Mouse (Mus musculus) kidney, postnatal 0 days (tissue): Measurements from ENCODE around the gene 9530077C05Rik. TPM values are rescaled to one million over a fixed set of nuclear protein-coding genes. Genes with fewer than 3 reads are reported as not detected.
A peak's percentile ranks its signal among the peaks of the same experiment; 100 is the strongest.

Experiments used
- ATAC-seq: fragments of 200-750 bp; cut with Nextera tagmentation; replicated peaks from 2 replicates; pipeline ENCODE4 v1.8.0; 2017; ENCODE audit warnings: low read depth, moderate number of reproducible peaks, moderate TSS enrichment, moderate library complexity; ENCODE audit not compliant: low FRiP score
- DNase-seq: peaks from one replicate; pipeline ENCODE4 v3.0.0-alpha.2; 2016; ENCODE audit warnings: low spot score
- H3K27ac ChIP-seq: fragments of 300-500 bp; sonication (generic); 2 replicates; pipeline ENCODE4 v1.5.1; 2014; ENCODE audit warnings: mild to moderate bottlenecking
- H3K27me3 ChIP-seq: fragments of 300-500 bp; sonication (generic); 2 replicates; pipeline ENCODE4 v1.6.1; 2014; ENCODE audit warnings: low read length, mixed read lengths; ENCODE audit not compliant: insufficient read depth
- H3K36me3 ChIP-seq: fragments of 300-500 bp; sonication (generic); 2 replicates; pipeline ENCODE4 v1.6.1; 2014; ENCODE audit warnings: low read length, mixed read lengths; ENCODE audit not compliant: insufficient read depth
- H3K4me1 ChIP-seq: fragments of 300-500 bp; sonication (generic); replicated peaks from 2 replicates; pipeline ENCODE4 v1.6.1; 2014; ENCODE audit warnings: antibody characterized with exemption, low read length, mixed read lengths; ENCODE audit not compliant: insufficient read depth
- H3K4me2 ChIP-seq: fragments of 300-500 bp; sonication (generic); 2 replicates; pipeline ENCODE4 v1.6.1; 2014; ENCODE audit warnings: mild to moderate bottlenecking, low read length, moderate library complexity, mixed read lengths
- H3K4me3 ChIP-seq: fragments of 300-500 bp; sonication (generic); replicated peaks from 2 replicates; pipeline ENCODE4 v1.5.1; 2014; ENCODE audit warnings: low read depth, low read length
- H3K9ac ChIP-seq: fragments of 300-500 bp; sonication (generic); 2 replicates; pipeline ENCODE4 v1.6.1; 2014; ENCODE audit warnings: low read depth, low read length
- H3K9me3 ChIP-seq: fragments of 300-500 bp; sonication (generic); replicated peaks from 2 replicates; pipeline ENCODE4 v1.6.1; 2016; ENCODE audit warnings: low read length, inconsistent platforms, mixed read lengths
- CTCF ChIP-seq: IDR thresholded peaks from 2 replicates; pipeline ENCODE4 v1.5.1; 2016; ENCODE audit warnings: antibody characterized with exemption, low read depth, mild to moderate bottlenecking, moderate library complexity
- WGBS: fragments of 180-500 bp; shearing (Covaris S2); extraction: QIAGEN DNeasy Blood & Tissue Kit; methylation state at CpG from one replicate; pipeline ENCODE4 v1.1.7; 2014; 5-methylcytosine and 5-hydroxymethylcytosine counted together
- polyA plus RNA-seq: library from polyadenylated mRNA; unstranded; fragments of >200 nt; fragmentation: Nextera tagmentation; extraction: Ambion mirVana; gene quantifications from 2 replicates; pipeline ENCODE4 v1.2.1, GENCODE M21; 2015

Gene 9530077C05Rik
- polyA plus RNA-seq, 1 experiment from 2014 or later, result 2.1 TPM

- Histone ChIP-seq H3K4me1 (no peaks in the 10 kb centered on the region), H3K4me3 (no peak overlapping the region), H3K27ac (no peak overlapping the region), H3K9ac (no peak overlapping the region), H3K9me3 (no peaks in the 10 kb centered on the region), H3K27me3 (no peaks in the 10 kb centered on the region), H3K36me3 (no peaks in the 10 kb centered on the region), H3K4me2 (no peak overlapping the region)
- WGBS, result 71% methylated on average over 1 of the region's 1 CpGs
- no peak for ATAC-seq
- no peak for TF ChIP-seq CTCF
- no peak for DNase-seq
These were observed 12.2 kb downstream of the 9530077C05Rik start for GRCm38 (mm10) chr9:22423507-22423906.

- no peak for TF ChIP-seq CTCF
- Histone ChIP-seq H3K9me3 (no peaks in the 10 kb centered on the region), H3K27ac (no peak overlapping the region), H3K4me3 (no peak overlapping the region), H3K36me3 (no peaks in the 10 kb centered on the region), H3K9ac (no peak overlapping the region), H3K4me2 (no peak overlapping the region), H3K4me1 (no peaks in the 10 kb centered on the region), H3K27me3 (no peaks in the 10 kb centered on the region)
- DNase-seq, result no peak
- ATAC-seq, result no peak
- 60% methylated on average over 10 of the region's 10 CpGs for WGBS
These were observed 12.9 kb downstream of the 9530077C05Rik start for GRCm38 (mm10) chr9:22424196-22424595.

- Histone ChIP-seq H3K4me2 (no peak overlapping the region), H3K36me3 (no peaks in the 10 kb centered on the region), H3K27ac (no peak overlapping the region), H3K27me3 (no peaks in the 10 kb centered on the region), H3K4me1 (0 out of 2 replicates have a peak, but pooled peaks cover under 1% of the 10 kb centered on the region), H3K9me3 (no peaks in the 10 kb centered on the region), H3K9ac (no peak overlapping the region), H3K4me3 (no peak overlapping the region)
- WGBS, result 93% methylated on average over 4 of the region's 4 CpGs
- TF ChIP-seq CTCF, result no peak
- no peak for DNase-seq
- no peak for ATAC-seq
These were observed 13.4 kb downstream of the 9530077C05Rik start for GRCm38 (mm10) chr9:22424719-22425118.

DNA sequence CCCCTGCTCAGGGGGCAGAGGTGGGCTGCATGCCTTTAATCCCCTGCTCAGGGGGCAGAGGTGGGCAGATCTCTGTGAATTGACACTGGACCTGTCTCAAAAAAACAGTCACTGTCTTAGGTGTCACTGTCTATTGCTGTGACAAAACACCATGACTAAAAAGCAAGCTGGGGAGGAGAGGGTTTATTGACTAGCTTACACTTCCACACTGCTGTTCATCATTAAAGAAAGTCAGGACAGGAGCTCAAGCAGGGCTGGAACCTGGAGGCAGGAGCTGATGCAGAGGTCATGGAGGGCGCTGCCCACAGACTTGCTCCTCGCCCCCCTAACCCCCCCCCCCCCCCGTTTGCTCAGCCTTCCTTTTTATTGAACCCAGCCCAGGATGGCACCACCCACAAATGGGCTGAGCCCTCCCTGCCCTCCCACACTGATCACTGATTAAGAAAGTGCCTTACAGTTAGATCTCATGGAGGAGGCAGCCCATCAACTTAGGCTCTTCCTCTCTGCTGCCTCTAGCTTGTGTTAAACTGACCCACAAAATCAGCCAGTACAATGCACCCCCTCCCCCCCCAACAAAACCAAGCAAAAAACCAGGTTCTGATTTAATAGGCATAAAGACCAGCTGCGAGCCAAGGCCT, 16.8 kb downstream of the 9530077C05Rik start:
- no peak for ATAC-seq
- no peak overlapping the region for H3K9ac ChIP-seq
- H3K27ac ChIP-seq, result no peak overlapping the region
- no peaks in the 10 kb centered on the region for H3K9me3 ChIP-seq
- no peak for DNase-seq
- no peaks in the 10 kb centered on the region for H3K27me3 ChIP-seq
- H3K4me2 ChIP-seq, result no peak overlapping the region
- 44% methylated on average over 4 of the region's 4 CpGs for WGBS
- no peaks in the 10 kb centered on the region for H3K36me3 ChIP-seq
- H3K4me3 ChIP-seq, result no peak overlapping the region
- TF ChIP-seq CTCF, result no peak
- peaks cover 8% of the 10 kb centered on the region; the same call in 1 of the 2 replicates for H3K4me1 ChIP-seq

GRCm38 (mm10) chr9:22428666-22429410, 17.5 kb downstream of the 9530077C05Rik start:
- Histone ChIP-seq H3K36me3 (no peaks in the 10 kb centered on the region), H3K27me3 (no peaks in the 10 kb centered on the region), H3K4me3 (no peak overlapping the region), H3K9ac (no peak overlapping the region), H3K4me2 (no peak overlapping the region), H3K9me3 (no peaks in the 10 kb centered on the region), H3K4me1 (peaks cover 8% of the 10 kb centered on the region; the same call in 1 of the 2 replicates), H3K27ac (no peak overlapping the region)
- no peak for TF ChIP-seq CTCF
- 68% methylated on average over 14 of the region's 14 CpGs for WGBS
- ATAC-seq (no peak), DNase-seq (no peak)

DNA sequence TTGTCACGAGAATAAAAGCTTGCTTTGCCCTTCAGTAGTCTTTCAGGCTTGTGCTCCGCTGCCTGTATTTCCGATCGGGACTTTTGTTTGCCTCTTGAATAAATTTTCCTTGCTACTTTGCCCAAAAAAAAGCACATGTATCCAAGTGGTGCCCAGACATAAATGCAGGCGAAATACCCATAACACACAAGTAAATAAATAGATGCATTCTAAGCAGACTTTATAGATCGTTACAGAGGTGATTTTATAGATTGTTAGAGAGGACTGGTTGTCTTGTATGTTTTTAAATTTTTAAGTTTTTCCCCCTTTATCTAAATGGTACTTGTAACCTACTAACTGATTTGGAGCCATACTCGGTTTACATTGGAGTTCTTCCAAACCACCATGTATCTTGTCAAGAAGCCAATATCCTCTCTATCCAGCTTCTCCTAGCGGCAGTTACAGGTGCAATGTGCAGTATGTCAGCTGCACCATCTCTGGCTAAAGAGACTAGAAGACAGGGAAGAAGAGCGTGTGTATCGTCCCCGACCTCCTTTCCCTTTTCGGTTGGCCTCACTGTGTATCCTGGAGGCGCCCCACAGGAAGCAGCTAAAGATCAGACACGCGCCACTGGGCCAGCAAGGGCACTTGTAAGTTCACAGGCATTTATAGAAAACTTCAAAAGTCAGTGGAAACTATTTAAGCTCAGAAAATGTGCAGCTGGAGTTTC, 18.4 kb downstream of the 9530077C05Rik start:
- no peak overlapping the region for H3K27ac ChIP-seq
- TF ChIP-seq CTCF, result peak; percentile 8; the same call in 1 of the 2 replicates
- H3K36me3 ChIP-seq, result no peaks in the 10 kb centered on the region
- peaks cover 8% of the 10 kb centered on the region; the same call in 1 of the 2 replicates for H3K4me1 ChIP-seq
- ATAC-seq, result peak; percentile 65; the same call in 1 of the 2 replicates
- H3K27me3 ChIP-seq, result no peaks in the 10 kb centered on the region
- H3K9ac ChIP-seq, result no peak overlapping the region
- peak; percentile 77 for DNase-seq
- H3K4me2 ChIP-seq, result peak overlapping the region; percentile 55
- H3K9me3 ChIP-seq, result no peaks in the 10 kb centered on the region
- WGBS, result 25% methylated on average over 15 of the region's 15 CpGs
- H3K4me3 ChIP-seq, result no peak overlapping the region
